Mouse (Mus musculus): Measurements from ENCODE around the gene Kif14. TPM values are rescaled to one million over a fixed set of nuclear protein-coding genes. Genes with fewer than 3 reads are reported as not detected.
"Not testable (repeated sequence)": the region's sequence is repeated elsewhere in the genome, so short reads cannot be mapped to it uniquely, and the experiment has no call there.

Gene Kif14
- polyA plus RNA-seq, 1 experiment from 2014 or later: 4.7 TPM

DNA sequence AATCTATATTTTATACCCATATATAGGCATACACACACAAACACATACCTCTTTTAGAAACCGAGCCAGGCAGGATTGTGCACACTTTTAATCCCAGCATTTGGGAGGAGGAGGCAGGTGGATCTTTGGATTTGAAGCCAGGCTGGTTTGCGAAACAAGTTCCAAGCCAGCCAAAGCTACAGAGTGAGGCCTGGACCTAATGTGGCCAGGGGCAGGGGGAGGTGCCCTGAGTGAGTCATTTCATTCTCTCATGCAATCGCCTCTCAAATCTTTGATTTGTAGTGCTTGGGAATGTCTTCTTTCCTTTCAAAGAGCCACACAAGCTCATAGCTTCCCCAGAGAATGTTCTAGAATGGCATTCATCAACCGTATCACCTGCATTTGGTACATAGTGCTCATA lies 3.3 kb downstream of the Kif14 start:
- H3K36me3 ChIP-seq (ENCODE audit: insufficient read depth, low read length): peaks cover 23% of the 10 kb centered on the region; the same call in 1 of the 2 replicates
- ATAC-seq (ENCODE audit: low FRiP score, low TSS enrichment): no peak
- H3K9ac ChIP-seq (replicated peaks; ENCODE audit: low read length): no peak overlapping the region
- H3K9me3 ChIP-seq (ENCODE audit: low read length): no peaks in the 10 kb centered on the region
- no peaks in the 10 kb centered on the region for H3K27me3 ChIP-seq (ENCODE audit: insufficient read depth, low read length)
- H3K4me2 ChIP-seq (replicated peaks; ENCODE audit: low read depth, low read length): no peak overlapping the region
- H3K4me3 ChIP-seq (ENCODE audit: low read length): no peak overlapping the region
- H3K27ac ChIP-seq (ENCODE audit: low read length): no peak overlapping the region
- H3K4me1 ChIP-seq (ENCODE audit: insufficient read depth, low read length): peaks cover 20% of the 10 kb centered on the region
- WGBS: 84% methylated on average over 4 of the region's 4 CpGs

DNA sequence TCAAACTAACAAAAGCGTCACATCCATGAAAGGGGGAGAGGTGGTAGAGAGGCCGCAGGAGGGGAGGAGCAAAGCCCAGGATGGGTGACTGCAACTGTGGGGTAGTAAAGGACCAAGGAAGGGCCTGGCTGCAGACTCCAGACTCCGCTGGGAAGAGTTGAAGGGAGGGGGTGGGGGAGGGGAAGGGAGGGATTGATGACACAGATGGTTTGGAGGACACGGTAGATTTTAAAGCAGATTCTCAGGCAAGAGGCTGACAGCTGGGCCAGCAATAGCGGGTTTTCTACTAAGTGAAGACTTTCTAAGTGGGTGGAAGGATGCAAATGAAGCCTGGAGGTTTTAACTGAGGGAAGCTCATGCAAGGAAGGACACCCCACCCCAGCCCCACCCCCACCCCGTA lies 4.3 kb downstream of the Kif14 start:
- peaks cover 20% of the 10 kb centered on the region for H3K4me1 ChIP-seq (ENCODE audit: insufficient read depth, low read length)
- no peak overlapping the region for H3K9ac ChIP-seq (replicated peaks; ENCODE audit: low read length)
- H3K9me3 ChIP-seq (ENCODE audit: low read length): no peaks in the 10 kb centered on the region
- no peak overlapping the region for H3K4me2 ChIP-seq (replicated peaks; ENCODE audit: low read depth, low read length)
- H3K27ac ChIP-seq (ENCODE audit: low read length): no peak overlapping the region
- 22% methylated on average over 6 of the region's 6 CpGs for WGBS
- no peak for ATAC-seq (ENCODE audit: low FRiP score, low TSS enrichment)
- H3K4me3 ChIP-seq (ENCODE audit: low read length): no peak overlapping the region
- H3K36me3 ChIP-seq (ENCODE audit: insufficient read depth, low read length): peaks cover 23% of the 10 kb centered on the region; the same call in 1 of the 2 replicates
- H3K27me3 ChIP-seq (ENCODE audit: insufficient read depth, low read length): no peaks in the 10 kb centered on the region

DNA sequence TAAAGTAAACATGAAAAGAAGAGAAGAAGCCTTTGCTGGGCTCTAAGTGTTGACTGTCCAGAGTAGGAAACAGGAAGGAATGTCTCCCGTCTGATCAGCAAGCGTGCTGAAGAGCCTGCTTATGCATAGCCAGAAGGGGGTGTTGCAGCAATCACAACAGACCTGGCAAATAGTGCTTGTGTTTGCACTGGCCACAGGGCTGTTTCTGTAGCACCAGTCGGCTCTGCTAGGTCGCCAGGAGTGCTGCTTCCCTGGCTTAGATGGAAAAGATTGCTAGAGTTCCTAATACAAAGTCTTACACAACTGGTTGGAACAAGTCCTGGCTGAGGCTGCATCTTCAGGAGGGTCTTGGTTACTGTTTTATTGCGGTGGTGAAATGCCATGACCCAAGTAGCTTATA lies 25.5 kb downstream of the Kif14 start:
- no peak for ATAC-seq (ENCODE audit: low FRiP score, low TSS enrichment)
- Histone ChIP-seq H3K4me1 (ENCODE audit: insufficient read depth, low read length) (no peaks in the 10 kb centered on the region), H3K27me3 (ENCODE audit: insufficient read depth, low read length) (no peaks in the 10 kb centered on the region), H3K9ac (replicated peaks; ENCODE audit: low read length) (no peak overlapping the region), H3K27ac (ENCODE audit: low read length) (no peak overlapping the region), H3K9me3 (ENCODE audit: low read length) (no peaks in the 10 kb centered on the region), H3K36me3 (ENCODE audit: insufficient read depth, low read length) (peaks cover 51% of the 10 kb centered on the region), H3K4me2 (replicated peaks; ENCODE audit: low read depth, low read length) (no peak overlapping the region), H3K4me3 (ENCODE audit: low read length) (no peak overlapping the region)
- 81% methylated on average over 5 of the region's 5 CpGs for WGBS

DNA sequence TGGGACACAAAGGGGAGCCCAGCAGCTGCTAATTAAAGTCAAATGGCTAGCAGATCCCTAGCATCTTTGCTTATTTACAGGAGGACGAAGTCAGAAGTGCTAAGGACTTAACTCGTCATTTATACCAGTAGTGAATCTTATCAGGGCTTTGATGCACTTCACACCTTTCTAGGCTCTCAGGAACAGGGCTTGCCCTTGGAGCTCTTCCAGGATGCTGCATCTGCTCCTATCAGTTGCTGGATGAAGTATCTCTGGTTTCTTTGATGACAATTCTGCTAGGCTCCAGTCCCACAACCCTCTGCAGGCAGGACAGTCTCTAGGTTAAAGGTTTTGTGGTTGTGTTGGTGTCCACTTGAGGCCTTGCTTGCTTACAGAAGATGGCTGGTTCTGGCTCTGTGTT lies 26.1 kb downstream of the Kif14 start:
- no peaks in the 10 kb centered on the region for H3K27me3 ChIP-seq (ENCODE audit: insufficient read depth, low read length)
- no peak for ATAC-seq (ENCODE audit: low FRiP score, low TSS enrichment)
- H3K4me2 ChIP-seq (replicated peaks; ENCODE audit: low read depth, low read length): no peak overlapping the region
- no peaks in the 10 kb centered on the region for H3K4me1 ChIP-seq (ENCODE audit: insufficient read depth, low read length)
- peaks cover 51% of the 10 kb centered on the region for H3K36me3 ChIP-seq (ENCODE audit: insufficient read depth, low read length)
- no peak overlapping the region for H3K9ac ChIP-seq (replicated peaks; ENCODE audit: low read length)
- no peak overlapping the region for H3K27ac ChIP-seq (ENCODE audit: low read length)
- WGBS: 87% methylated on average over 2 of the region's 2 CpGs
- no peak overlapping the region for H3K4me3 ChIP-seq (ENCODE audit: low read length)
- H3K9me3 ChIP-seq (ENCODE audit: low read length): no peaks in the 10 kb centered on the region

DNA sequence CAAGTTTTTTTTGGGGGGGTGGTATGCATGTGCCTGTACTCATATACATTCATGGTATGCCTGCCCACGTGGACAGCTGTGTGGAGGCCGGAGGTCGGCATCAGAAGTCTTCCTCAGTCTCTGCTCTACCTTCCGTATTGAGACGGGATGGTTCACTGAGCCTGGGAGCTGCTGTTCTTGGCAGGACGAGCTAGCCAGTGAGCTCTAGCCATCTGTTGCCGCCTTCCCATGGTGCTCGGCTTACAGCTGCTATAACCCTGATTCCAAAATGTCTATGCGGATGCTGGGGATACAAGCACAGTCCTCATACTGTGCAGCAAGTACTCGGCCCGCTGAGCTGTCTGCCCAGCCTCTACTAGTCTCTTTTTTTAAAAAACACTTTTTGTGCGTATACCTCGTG lies 33.2 kb downstream of the Kif14 start:
- WGBS: 77% methylated on average over 13 of the region's 13 CpGs
- Histone ChIP-seq H3K9ac (replicated peaks; ENCODE audit: low read length) (no peak overlapping the region), H3K27me3 (ENCODE audit: insufficient read depth, low read length) (no peaks in the 10 kb centered on the region), H3K4me1 (ENCODE audit: insufficient read depth, low read length) (no peaks in the 10 kb centered on the region), H3K4me2 (replicated peaks; ENCODE audit: low read depth, low read length) (no peak overlapping the region), H3K4me3 (ENCODE audit: low read length) (no peak overlapping the region), H3K9me3 (ENCODE audit: low read length) (0 out of 2 replicates have a peak, but pooled peaks cover 3% of the 10 kb centered on the region), H3K27ac (ENCODE audit: low read length) (no peak overlapping the region), H3K36me3 (ENCODE audit: insufficient read depth, low read length) (peaks cover 46% of the 10 kb centered on the region)
- no peak; the same call in 1 of the 2 replicates for ATAC-seq (ENCODE audit: low FRiP score, low TSS enrichment)

DNA sequence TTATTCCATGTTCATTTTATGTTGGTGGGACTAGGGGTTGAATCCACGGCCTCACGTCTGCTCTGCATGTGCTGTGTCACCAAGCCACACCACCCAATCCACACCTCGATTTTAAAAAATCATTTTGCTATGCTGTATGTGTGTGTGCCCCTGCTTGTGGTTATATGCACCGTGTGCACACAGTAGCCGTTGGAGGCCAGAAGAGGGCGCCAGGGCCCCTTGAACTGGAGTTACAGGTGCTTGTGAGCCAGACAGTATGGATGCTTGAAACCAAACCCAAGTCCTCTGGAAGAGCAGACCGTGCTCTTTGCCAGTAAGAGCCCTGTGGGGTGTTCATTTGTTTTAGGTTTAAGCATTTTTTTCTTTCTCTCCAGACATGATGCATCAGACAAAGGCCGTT lies 36.8 kb downstream of the Kif14 start:
- Histone ChIP-seq H3K9me3 (ENCODE audit: low read length) (0 out of 2 replicates have a peak, but pooled peaks cover 3% of the 10 kb centered on the region), H3K9ac (replicated peaks; ENCODE audit: low read length) (no peak overlapping the region), H3K4me2 (replicated peaks; ENCODE audit: low read depth, low read length) (no peak overlapping the region), H3K4me1 (ENCODE audit: insufficient read depth, low read length) (no peaks in the 10 kb centered on the region), H3K4me3 (ENCODE audit: low read length) (no peak overlapping the region), H3K36me3 (ENCODE audit: insufficient read depth, low read length) (peaks cover 26% of the 10 kb centered on the region), H3K27ac (ENCODE audit: low read length) (no peak overlapping the region), H3K27me3 (ENCODE audit: insufficient read depth, low read length) (no peaks in the 10 kb centered on the region)
- no peak for ATAC-seq (ENCODE audit: low FRiP score, low TSS enrichment)
- WGBS: 94% methylated on average over 8 of the region's 8 CpGs

DNA sequence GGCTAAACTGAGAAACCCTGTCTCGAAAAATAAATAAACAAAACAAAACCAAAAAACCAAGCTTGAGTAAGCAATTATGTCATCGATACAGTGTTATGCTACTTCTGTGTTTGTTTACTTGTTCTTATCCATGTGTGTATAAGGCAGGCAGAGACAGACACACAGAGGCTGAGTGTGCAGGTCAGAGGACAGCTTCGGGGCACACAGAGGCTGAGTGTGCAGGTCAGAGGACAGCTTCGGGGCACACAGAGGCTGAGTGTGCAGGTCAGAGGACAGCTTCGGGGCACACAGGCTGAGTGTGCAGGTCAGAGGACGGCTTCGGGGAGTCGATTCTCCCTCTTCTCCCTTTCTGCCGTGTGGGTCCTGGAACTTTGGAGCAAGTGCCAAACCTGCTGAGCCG lies 40.1 kb downstream of the Kif14 start:
- peaks cover 18% of the 10 kb centered on the region for H3K36me3 ChIP-seq (ENCODE audit: insufficient read depth, low read length)
- not testable (repeated sequence) for H3K9me3 ChIP-seq (ENCODE audit: low read length); H3K4me1 ChIP-seq (ENCODE audit: insufficient read depth, low read length); H3K4me2 ChIP-seq (replicated peaks; ENCODE audit: low read depth, low read length); H3K27me3 ChIP-seq (ENCODE audit: insufficient read depth, low read length); H3K9ac ChIP-seq (replicated peaks; ENCODE audit: low read length); H3K27ac ChIP-seq (ENCODE audit: low read length); H3K4me3 ChIP-seq (ENCODE audit: low read length); ATAC-seq (ENCODE audit: low FRiP score, low TSS enrichment)
- WGBS: 81% methylated on average over 10 of the region's 10 CpGs

DNA sequence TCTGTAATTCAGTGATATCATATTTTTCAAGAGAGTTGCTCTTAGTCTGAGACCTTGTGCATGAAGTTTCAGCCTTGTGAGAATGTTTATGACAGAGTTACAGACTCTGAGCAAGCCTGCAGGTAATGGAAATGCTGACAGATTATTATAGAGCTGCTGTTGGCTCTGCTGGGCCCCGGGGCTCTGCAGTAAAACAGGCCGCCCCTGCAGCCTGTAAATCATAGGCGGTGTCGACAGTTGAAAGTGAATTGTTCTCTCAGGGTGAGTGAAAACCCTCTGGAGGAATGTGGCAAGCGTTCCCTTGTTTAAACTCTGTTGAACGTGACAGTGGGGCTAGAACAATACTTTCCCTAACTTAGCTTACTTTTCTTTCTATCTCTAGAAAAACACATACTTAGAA lies 46.2 kb downstream of the Kif14 start:
- no peak overlapping the region for H3K9ac ChIP-seq (replicated peaks; ENCODE audit: low read length)
- no peak overlapping the region for H3K27ac ChIP-seq (ENCODE audit: low read length)
- ATAC-seq (ENCODE audit: low FRiP score, low TSS enrichment): no peak
- no peaks in the 10 kb centered on the region for H3K4me1 ChIP-seq (ENCODE audit: insufficient read depth, low read length)
- H3K36me3 ChIP-seq (ENCODE audit: insufficient read depth, low read length): peaks cover 14% of the 10 kb centered on the region
- no peak overlapping the region for H3K4me2 ChIP-seq (replicated peaks; ENCODE audit: low read depth, low read length)
- H3K27me3 ChIP-seq (ENCODE audit: insufficient read depth, low read length): no peaks in the 10 kb centered on the region
- no peak overlapping the region for H3K4me3 ChIP-seq (ENCODE audit: low read length)
- no peaks in the 10 kb centered on the region for H3K9me3 ChIP-seq (ENCODE audit: low read length)
- WGBS: 18% methylated on average over 6 of the region's 6 CpGs

DNA sequence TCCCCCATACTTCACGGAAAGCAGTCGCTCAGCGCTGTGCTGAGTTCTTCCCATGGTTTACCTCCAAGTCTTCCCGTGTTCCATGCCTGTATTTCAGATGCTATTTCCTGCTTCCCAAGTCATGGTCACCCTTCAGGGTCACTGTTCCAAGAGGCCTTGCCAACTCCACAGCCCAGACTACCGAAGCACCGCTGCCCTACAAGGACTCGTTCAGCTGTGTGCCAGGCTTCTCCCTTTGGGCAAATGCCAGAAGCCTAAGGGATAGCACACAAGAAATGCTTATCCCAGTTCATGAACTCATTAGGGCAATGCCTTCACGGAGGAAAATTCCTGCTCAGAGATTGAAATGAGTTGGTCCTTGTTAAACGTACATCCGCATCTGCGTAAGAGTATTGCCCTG lies 47.0 kb downstream of the Kif14 start:
- no peak overlapping the region for H3K4me2 ChIP-seq (replicated peaks; ENCODE audit: low read depth, low read length)
- no peaks in the 10 kb centered on the region for H3K27me3 ChIP-seq (ENCODE audit: insufficient read depth, low read length)
- no peaks in the 10 kb centered on the region for H3K9me3 ChIP-seq (ENCODE audit: low read length)
- ATAC-seq (ENCODE audit: low FRiP score, low TSS enrichment): no peak
- no peak overlapping the region for H3K27ac ChIP-seq (ENCODE audit: low read length)
- no peaks in the 10 kb centered on the region for H3K4me1 ChIP-seq (ENCODE audit: insufficient read depth, low read length)
- no peak overlapping the region for H3K9ac ChIP-seq (replicated peaks; ENCODE audit: low read length)
- 88% methylated on average over 11 of the region's 11 CpGs for WGBS
- H3K36me3 ChIP-seq (ENCODE audit: insufficient read depth, low read length): peaks cover 12% of the 10 kb centered on the region
- H3K4me3 ChIP-seq (ENCODE audit: low read length): no peak overlapping the region

DNA sequence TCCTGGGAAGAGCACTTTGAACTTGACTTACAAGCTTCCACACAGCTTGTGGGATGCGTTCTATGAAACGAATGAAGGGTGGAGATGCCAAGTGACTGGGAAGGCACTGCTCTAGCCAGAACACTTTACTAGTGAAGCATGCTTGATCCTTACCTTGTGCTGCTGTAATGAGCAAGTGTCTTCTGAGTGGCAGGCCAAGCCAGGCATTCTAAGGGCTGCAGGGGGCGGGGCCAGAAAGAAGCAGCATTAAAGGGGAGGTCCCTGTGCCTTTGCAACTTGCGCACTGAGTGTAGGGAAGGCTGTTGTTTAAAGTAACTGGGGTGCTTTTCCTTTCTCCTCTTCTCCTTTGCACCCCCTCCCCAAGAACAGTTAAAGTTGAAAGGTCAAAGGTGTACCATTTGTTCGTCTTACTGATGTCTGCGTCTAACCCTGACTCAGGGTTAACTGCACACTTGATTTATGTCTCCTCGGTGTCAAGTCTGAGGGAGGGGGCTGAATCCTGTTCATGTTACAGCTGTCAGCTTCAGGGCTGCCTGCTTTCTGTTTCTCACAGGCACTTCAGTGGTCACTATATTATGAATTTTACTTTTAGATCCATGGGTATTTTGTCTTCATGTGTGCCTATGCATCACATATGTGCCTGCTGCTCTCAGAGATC lies 52.7 kb downstream of the Kif14 start:
- no peak overlapping the region for H3K4me3 ChIP-seq (ENCODE audit: low read length)
- peak; percentile 86 for ATAC-seq (ENCODE audit: low FRiP score, low TSS enrichment)
- no peak overlapping the region for H3K9ac ChIP-seq (replicated peaks; ENCODE audit: low read length)
- H3K27ac ChIP-seq (ENCODE audit: low read length): no peak overlapping the region
- 0 out of 2 replicates have a peak overlapping the region, but pooled peaks have one; percentile 16 for H3K4me2 ChIP-seq (replicated peaks; ENCODE audit: low read depth, low read length)
- H3K27me3 ChIP-seq (ENCODE audit: insufficient read depth, low read length): no peaks in the 10 kb centered on the region
- H3K9me3 ChIP-seq (ENCODE audit: low read length): no peaks in the 10 kb centered on the region
- 25% methylated on average over 7 of the region's 7 CpGs for WGBS
- peaks cover 8% of the 10 kb centered on the region for H3K4me1 ChIP-seq (ENCODE audit: insufficient read depth, low read length)
- H3K36me3 ChIP-seq (ENCODE audit: insufficient read depth, low read length): peaks cover 19% of the 10 kb centered on the region; the same call in 1 of the 2 replicates
